Mouse (Mus musculus) fat pad, adult 2 months (tissue): ENCODE measurements around the gene S1pr3.

Experiments used
- DNase-seq: peaks from one replicate; pipeline ENCODE4 v3.0.0-alpha.2; 2011; ENCODE audit warnings: low read depth, low spot score; ENCODE audit errors: extremely low read depth

The S1pr3 gene

DNA sequence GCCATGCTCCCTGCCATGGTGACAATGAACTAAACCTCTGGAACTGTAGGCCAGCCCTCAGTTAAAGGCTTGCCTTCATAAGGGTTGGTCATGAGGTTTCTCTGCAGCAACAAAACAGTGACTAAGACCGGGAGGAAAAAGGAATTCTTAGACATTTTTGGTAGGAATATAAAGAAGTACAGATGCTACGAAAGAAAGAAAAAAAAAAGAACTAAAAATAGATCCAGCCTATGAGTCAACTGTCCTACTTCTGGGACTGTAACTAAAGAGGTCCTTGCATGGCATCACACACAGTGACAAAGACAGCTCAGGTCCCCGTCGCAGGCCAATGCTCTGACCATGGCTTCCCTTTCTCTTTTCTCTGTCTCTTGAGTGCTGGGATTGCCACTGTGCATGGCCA, 3.9 kb upstream of the S1pr3 start:
- no peak for DNase-seq

- DNase-seq, result no peak
These were observed 2.6 kb upstream of the S1pr3 start for GRCm38 (mm10) chr13:51405731-51406320.

- DNase-seq, result no peak
These were observed 760 bp upstream of the S1pr3 start for GRCm38 (mm10) chr13:51407541-51408217.

DNA sequence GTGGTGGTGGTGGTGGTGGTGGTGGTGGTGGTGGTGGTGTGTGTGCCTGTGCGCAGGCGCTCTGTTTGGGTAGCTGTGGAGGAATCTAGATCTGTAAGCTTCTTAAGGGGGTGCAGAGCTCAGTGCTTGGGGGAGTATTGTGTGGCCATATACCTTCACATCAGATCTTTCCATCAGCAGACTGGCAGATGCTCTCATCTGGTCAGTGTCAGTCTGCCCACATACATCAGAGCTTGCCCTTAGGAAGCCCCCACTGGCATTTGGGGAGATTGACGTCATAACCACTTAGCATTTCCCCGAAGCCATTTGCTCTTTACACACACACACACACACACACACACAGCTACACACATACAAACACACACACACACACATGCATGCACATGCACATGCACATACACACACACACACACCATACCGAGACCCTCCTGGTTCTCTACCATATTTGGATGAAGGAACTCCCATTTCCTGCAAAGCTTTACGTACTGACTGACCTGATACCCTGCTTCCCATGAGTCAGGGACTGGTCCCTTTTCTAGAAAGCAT, 1.6 kb downstream of the S1pr3 start:
- DNase-seq, result no peak

DNA sequence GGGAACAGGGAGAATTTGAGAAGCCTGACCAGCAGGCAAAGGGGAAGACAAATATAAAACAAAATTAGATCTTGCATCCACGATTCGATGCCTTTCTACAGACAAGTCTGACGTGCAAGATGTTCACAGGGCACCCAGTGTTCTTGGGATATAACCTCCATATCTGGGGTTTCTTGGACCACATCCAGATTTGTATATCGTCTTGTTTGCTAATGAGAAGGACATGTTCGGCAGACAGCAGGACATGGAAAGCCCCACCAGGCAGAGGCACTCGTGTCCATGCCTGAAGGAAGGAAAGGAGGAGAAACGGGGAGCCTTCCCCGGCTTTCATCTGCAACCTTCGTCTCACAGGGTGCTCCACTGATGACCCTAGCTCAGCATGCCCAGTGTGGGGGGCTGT, 2.8 kb downstream of the S1pr3 start:
- no peak for DNase-seq

GRCm38 (mm10) chr13:51411696-51412430, 3.4 kb downstream of the S1pr3 start:
- DNase-seq, result no peak

GRCm38 (mm10) chr13:51413461-51413860, 5.0 kb downstream of the S1pr3 start:
- no peak for DNase-seq

- DNase-seq, result no peak
These were observed 8.3 kb downstream of the S1pr3 start for GRCm38 (mm10) chr13:51416727-51417126.

DNA sequence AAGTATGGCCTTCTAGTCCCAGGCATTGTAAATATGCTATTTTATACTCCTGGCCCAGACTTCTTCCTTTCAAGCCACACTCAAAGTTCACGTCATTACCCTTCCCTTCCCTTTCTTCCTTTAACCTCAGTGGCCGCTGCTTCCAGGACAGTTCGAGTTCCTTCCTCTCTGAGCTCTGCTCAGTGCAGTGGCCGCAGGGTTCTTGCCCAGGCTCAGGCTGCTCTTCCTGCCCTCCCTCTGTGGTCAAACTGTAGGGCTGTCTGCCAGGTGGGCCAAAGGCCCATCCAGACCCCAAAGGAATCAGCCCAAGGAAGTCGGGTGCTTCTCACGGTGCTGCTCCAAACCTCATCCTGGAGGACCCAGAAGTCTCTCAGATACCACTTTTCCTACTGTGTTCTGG, 9.4 kb downstream of the S1pr3 start:
- no peak for DNase-seq

- no peak for DNase-seq
These were observed 10.0 kb downstream of the S1pr3 start for GRCm38 (mm10) chr13:51418268-51418941.

DNA sequence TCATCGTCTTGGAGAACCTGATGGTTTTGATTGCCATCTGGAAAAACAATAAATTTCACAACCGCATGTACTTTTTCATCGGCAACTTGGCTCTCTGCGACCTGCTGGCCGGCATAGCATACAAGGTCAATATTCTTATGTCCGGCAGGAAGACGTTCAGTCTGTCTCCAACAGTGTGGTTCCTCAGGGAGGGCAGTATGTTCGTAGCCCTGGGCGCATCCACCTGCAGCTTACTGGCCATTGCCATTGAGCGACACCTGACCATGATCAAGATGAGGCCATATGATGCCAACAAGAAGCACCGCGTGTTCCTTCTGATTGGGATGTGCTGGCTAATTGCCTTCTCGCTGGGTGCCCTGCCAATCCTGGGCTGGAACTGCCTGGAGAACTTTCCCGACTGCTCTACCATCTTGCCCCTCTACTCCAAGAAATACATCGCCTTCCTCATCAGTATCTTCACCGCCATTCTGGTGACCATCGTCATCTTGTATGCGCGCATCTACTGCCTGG, 10.6 kb downstream of the S1pr3 start:
- DNase-seq, result no peak

- DNase-seq, result no peak
These were observed 11.1 kb downstream of the S1pr3 start for GRCm38 (mm10) chr13:51419501-51419900.

- no peak for DNase-seq
These were observed 12.4 kb downstream of the S1pr3 start for GRCm38 (mm10) chr13:51420861-51421260.

GRCm38 (mm10) chr13:51423647-51424046, 15.2 kb downstream of the S1pr3 start:
- no peak for DNase-seq

- DNase-seq, result no peak
These were observed 16.2 kb downstream of the S1pr3 start for GRCm38 (mm10) chr13:51424647-51425046.

DNA sequence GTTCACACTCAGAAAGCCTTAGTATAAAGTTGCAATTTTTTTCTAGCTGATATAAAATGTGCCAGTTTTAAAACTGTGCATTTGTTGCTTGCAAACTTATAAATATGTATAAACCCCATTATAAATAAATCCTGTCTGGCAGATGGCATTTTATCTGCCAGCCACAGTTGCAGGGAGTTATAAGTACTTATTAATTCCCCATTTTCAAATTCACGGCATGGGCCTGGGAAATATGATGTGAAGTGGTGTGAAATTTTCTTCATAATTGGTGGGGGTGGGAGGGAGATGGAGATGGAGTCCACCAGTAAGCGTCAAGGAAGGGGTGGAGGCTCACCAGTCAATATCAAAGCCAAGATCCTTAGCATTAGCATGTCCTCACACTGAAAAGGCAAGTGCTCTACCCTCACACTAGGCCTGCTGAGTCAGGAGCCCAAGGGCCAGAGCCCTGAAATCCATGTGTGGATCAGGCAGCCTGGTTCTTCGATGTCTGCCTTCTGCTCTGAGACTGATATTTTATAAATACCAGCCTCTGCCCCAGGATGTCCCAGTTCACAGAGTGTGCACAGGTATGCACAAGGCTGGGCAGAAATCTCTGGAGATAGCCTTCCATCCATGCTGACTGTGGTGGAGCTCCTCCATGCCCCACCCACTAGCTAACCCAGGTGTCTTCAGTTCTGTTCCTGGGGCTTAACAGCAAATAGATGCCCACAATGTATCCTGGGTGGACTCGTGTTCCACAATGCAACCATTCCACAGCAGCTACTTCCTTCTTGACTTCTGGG, 17.4 kb downstream of the S1pr3 start:
- no peak for DNase-seq

DNA sequence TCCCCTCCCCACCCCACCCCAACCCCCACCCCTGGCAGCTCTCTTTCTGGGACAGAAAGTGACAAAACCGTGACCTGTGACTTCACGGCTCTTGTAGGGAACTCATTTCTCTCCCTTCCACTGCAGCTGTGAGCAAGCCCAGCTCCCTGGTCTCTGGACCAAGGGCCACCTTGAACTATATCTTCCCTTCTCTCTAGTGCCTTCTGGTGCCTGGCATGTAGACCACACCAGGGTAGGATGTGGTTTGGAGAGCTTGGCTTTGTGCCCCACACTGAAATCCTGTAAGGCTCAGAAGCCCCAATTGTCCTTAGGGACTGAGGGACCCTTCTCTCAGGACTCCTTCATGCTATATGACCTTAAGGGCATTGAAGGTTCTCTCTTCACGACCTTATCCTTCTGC, 24.9 kb downstream of the S1pr3 start:
- no peak for DNase-seq

DNA sequence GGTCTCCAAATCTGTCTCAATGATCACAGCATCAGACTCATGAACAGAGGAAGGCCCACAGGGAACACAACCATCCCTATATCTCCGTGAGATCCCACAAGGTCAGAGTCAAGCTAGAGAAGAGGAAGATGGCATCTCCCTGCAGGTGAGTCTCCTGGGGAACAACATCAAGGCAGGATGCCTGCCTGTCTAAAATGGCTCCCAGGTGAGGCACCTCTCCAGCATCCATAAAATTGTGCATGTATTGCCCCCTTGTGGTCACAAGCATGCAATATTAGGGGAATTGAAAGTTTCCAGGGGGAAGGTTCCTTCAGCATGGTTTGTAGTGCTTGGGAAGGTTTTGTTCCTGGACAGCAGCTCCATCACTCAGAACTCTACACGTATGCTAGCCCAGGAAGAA, 26.0 kb downstream of the S1pr3 start:
- DNase-seq, result no peak

GRCm38 (mm10) chr13:51435146-51435545, 26.7 kb downstream of the S1pr3 start:
- DNase-seq, result no peak
